Mouse (Mus musculus): Measurements from ENCODE around the gene Gpr183.

Gene Gpr183

GRCm38 (mm10) chr14:121960031-121960430 lies 5.0 kb downstream of the Gpr183 start:
- in situ Hi-C loops (cut with MboI; ENCODE audit: low pct_unique_long_range_greater_than_20kb in 1 of 2, low sequenced_read_pairs in 2 of 2, unreplicated experiment in 1 of 2), result no loop called here

DNA sequence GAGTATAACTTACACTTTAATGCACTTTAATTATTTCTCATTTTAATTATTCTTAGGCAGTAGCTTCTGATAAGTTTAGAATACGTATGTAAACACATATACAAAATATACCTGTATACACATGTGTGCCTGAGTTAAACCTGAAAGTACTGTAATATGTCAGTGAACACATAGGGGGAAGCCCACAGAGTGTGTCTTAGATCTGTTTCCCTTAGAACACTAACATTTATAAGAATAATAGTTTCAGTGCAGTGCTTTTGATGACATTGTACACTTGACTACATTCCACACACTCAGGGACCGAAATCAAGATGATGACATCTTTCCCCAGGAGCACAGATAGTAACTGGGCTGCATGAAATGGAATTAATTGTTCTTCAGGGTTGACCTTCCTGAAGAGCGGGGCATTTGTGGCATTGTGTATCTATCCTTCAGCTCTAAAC lies 5.4 kb downstream of the Gpr183 start:
- in situ Hi-C loops (cut with MboI; ENCODE audit: low pct_unique_long_range_greater_than_20kb in 1 of 2, low sequenced_read_pairs in 2 of 2, unreplicated experiment in 1 of 2), result no loop called here

- in situ Hi-C loops (cut with MboI; ENCODE audit: low pct_unique_long_range_greater_than_20kb in 1 of 2, low sequenced_read_pairs in 2 of 2, unreplicated experiment in 1 of 2), result no loop called here
Measured at GRCm38 (mm10) chr14:121958751-121959537, 6.1 kb downstream of the Gpr183 start.

DNA sequence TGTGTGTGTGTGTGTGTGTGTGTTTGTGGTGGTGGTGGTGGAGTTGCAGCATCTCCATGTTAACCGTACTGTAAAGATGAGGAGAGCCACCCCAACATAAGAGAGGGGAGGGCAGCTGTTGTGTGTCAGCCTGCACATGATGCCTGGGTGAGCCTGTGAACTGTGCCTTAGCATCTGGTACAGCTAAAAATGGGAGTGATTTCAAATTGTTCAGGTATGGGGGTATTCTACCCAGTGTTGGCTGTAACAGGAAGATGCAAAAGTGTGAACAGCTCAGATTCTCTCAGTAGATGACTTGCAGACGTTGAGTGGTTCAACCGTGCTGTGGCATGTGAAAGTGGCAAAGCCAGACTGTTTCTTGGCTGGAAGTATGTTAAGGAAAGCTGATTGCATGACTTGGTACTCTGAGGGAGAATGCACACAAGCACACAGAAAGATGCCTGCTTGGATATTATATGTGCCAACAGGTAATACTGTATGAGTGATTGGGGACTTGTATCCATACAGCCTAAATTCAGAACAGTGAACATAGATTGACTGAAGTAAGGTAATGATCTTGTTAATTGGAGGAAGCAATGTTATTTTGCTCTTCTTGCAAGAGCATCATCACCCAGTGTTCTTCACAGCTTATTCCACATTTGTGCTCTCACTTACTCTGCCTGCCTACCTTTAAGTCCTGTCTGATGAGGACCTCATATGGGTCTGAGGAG lies 6.8 kb downstream of the Gpr183 start:
- in situ Hi-C loops (cut with MboI; ENCODE audit: low pct_unique_long_range_greater_than_20kb in 1 of 2, low sequenced_read_pairs in 2 of 2, unreplicated experiment in 1 of 2), result no loop called here

- in situ Hi-C loops (cut with MboI; ENCODE audit: low pct_unique_long_range_greater_than_20kb in 1 of 2, low sequenced_read_pairs in 2 of 2, unreplicated experiment in 1 of 2), result no loop called here
Measured at GRCm38 (mm10) chr14:121957176-121957871, 7.7 kb downstream of the Gpr183 start.

DNA sequence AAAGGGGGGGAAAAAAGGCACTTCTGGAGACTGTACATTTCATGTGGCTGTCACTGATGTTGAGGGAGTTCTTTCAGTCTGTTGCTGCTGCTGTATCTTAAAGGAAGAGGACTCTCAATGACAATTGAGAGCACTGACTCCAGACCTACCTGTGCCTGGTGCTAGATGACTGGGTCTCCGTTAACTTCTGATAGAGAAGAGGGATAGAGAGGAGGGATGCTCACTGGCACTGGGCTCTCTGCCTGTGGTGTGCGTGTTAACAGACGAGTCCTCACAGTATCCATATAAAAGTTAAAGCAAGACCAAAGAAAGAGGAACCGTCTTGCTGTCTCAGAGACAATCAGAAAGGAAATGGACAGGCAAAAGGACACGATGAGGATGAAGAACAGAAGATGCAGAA lies 8.7 kb downstream of the Gpr183 start:
- in situ Hi-C loops (cut with MboI; ENCODE audit: low pct_unique_long_range_greater_than_20kb in 1 of 2, low sequenced_read_pairs in 2 of 2, unreplicated experiment in 1 of 2), result no loop called here

GRCm38 (mm10) chr14:121955176-121955795 lies 9.7 kb downstream of the Gpr183 start:
- in situ Hi-C loops (cut with MboI; ENCODE audit: low pct_unique_long_range_greater_than_20kb in 1 of 2, low sequenced_read_pairs in 2 of 2, unreplicated experiment in 1 of 2), result no loop called here

DNA sequence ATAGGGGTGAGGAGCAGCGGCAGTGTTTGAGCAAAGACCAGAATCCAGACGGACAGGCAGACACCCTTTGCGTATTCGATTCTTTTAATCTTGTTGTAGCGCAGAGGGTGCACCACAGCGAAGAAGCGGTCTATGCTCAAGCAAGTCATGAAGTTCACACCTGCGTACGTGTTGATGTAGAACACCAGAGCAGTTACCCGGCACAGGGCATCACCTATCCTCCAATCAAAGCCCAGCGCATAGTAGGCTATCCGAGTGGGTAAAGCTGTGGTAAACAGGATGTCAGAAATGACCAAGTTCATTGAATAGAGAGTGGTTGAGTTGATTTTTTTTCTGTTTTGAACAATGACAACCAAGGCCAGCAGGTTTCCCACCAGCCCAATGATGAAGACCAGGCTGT lies 10.4 kb downstream of the Gpr183 start:
- in situ Hi-C loops (cut with MboI; ENCODE audit: low pct_unique_long_range_greater_than_20kb in 1 of 2, low sequenced_read_pairs in 2 of 2, unreplicated experiment in 1 of 2), result no loop called here

GRCm38 (mm10) chr14:121954129-121954528 lies 10.9 kb downstream of the Gpr183 start:
- in situ Hi-C loops (cut with MboI; ENCODE audit: low pct_unique_long_range_greater_than_20kb in 1 of 2, low sequenced_read_pairs in 2 of 2, unreplicated experiment in 1 of 2), result no loop called here

DNA sequence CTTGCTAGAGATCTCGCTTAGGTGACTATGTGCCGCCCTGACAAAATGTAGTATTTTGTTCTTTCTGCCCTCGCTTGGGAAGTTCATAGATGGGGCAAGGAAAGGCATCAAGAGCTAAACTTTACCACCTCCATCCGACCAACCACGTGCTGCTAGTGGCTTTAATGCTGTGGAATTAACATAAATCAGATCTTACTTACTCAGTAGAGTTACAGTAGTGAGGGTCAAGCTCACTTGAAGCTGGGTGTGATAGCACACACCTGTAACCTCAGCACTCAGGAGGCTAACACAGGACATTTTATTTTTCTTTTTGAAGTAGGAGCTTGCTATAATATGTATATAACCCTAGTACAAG lies 13.0 kb downstream of the Gpr183 start:
- in situ Hi-C loops (cut with MboI; ENCODE audit: low pct_unique_long_range_greater_than_20kb in 1 of 2, low sequenced_read_pairs in 2 of 2, unreplicated experiment in 1 of 2), result no loop called here

DNA sequence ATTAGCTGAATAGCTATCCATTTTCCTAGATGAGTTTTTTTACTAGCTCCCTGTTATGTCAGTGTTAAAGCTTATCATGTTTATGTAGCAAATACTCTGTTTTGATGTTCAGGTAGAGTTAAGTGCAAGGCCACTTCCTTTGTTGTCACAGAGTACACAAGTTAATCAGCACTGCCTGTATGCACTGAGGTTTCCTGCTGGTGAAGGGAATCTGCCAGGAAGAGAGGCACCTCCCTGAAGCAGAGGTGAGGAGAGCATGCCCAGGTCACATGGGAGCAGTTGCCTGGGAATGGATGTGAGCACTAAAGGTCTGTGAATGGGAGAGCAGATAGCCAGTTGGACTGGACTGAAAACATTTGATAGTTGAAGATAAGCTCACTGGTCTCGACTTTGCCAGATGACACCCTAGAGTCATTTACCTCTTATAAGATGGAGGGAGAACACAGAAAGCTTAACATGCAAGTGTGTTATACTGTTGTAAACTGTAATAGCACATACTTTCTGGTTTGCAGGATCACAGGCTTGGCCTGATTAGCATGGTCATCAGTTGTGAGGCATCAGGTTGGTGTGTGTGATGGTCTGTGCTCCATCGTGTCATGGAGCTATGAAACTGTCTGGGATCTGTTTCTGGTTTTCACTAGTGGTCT lies 13.5 kb downstream of the Gpr183 start:
- in situ Hi-C loops (cut with MboI; ENCODE audit: low pct_unique_long_range_greater_than_20kb in 1 of 2, low sequenced_read_pairs in 2 of 2, unreplicated experiment in 1 of 2), result no loop called here

GRCm38 (mm10) chr14:121949897-121950296 lies 15.1 kb downstream of the Gpr183 start:
- in situ Hi-C loops (cut with MboI; ENCODE audit: low pct_unique_long_range_greater_than_20kb in 1 of 2, low sequenced_read_pairs in 2 of 2, unreplicated experiment in 1 of 2), result no loop called here

- in situ Hi-C loops (cut with MboI; ENCODE audit: low pct_unique_long_range_greater_than_20kb in 1 of 2, low sequenced_read_pairs in 2 of 2, unreplicated experiment in 1 of 2), result no loop called here
Measured at GRCm38 (mm10) chr14:121949436-121949835, 15.6 kb downstream of the Gpr183 start.

DNA sequence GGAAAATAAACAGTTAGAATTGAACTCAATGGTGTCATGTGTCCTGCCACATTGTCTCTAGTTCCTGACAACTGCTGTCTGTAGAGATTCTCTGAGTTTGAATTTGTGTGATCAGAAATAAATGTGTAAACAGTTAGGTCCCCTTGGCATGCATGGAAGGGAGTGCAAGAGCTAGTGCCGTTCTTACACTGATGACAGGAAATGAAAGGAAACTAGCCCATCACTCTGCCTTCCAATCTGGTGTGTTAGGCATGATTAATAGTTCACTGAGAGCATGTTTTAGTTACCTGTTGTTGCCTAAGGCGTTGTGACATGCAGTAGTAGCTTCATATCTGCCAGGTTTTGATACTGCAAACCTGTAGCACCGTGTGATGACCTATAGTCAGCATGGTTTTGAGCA lies 17.0 kb downstream of the Gpr183 start:
- in situ Hi-C loops (cut with MboI; ENCODE audit: low pct_unique_long_range_greater_than_20kb in 1 of 2, low sequenced_read_pairs in 2 of 2, unreplicated experiment in 1 of 2), result no loop called here

GRCm38 (mm10) chr14:121947201-121947760 lies 17.7 kb downstream of the Gpr183 start:
- in situ Hi-C loops (cut with MboI; ENCODE audit: low pct_unique_long_range_greater_than_20kb in 1 of 2, low sequenced_read_pairs in 2 of 2, unreplicated experiment in 1 of 2), result no loop called here

DNA sequence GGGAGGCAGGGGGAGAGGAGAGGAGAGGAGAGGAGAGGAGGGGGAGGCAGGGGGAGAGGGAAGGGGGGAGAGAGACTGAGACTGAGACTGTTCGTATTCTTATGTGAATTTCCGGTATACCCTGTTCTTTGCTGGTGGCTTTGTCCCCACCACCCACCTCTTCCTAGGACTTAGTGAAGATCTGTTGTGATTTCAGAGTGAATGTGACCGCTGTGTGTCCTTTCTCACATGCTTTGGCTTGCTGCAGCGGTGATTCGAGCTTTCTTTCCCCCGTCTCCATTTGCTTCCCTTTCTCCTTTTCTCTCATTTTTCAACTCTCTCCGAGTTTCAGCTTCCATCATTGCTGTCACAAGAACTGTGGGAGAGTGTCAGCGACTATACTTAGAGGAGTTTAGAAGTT lies 18.3 kb downstream of the Gpr183 start:
- in situ Hi-C loops (cut with MboI; ENCODE audit: low pct_unique_long_range_greater_than_20kb in 1 of 2, low sequenced_read_pairs in 2 of 2, unreplicated experiment in 1 of 2), result no loop called here

DNA sequence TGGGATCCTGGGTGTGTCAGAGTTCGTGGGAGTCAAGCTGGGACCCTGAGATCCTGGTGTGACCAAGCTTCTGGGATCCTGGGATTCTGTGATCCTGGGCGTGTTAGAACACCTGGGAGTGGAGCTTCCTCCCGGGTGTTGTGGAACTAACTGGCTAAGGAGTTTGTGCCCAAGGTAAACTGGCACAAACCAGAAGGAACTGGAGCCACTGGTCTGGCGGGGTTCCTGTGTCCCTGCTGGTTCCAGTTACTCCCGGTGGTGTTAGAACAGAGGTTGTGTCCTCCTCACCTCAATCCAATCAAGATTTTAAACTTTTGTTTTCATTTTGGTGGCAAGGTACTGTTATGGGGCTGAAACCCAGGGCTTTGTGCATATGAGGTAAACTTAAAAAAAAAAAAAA lies 18.9 kb downstream of the Gpr183 start:
- in situ Hi-C loops (cut with MboI; ENCODE audit: low pct_unique_long_range_greater_than_20kb in 1 of 2, low sequenced_read_pairs in 2 of 2, unreplicated experiment in 1 of 2), result no loop called here

DNA sequence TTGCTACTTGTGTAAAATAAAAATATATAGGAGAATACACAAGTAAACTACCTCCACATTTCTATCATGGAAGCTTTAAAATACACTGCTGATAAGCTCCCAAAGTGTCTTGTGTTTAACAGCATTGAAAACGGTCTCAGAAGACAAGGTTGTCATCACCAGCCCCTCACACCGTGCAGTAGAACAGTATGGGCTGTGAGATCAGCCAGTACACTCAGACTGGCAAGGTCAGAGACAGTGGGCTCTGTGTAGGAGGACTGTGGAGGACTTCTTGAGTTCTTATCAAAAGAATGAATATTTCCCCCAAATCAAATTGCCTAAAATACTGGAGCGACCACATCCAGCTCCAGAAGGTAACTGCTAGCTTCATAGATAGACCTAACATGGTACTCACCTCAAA lies 25.4 kb downstream of the Gpr183 start:
- in situ Hi-C loops (cut with MboI; ENCODE audit: low pct_unique_long_range_greater_than_20kb in 1 of 2, low sequenced_read_pairs in 2 of 2, unreplicated experiment in 1 of 2), result no loop called here

Measured in mouse embryonic stem cell (cell line).